Mouse (Mus musculus): ENCODE measurements at regions not wholly inside any gene's neighbourhood (a gene's known extent, or its start where the extent isn't known, plus 50 kb on each side); places are given as distances from the start of the nearest gene placed in this dataset.

DNA sequence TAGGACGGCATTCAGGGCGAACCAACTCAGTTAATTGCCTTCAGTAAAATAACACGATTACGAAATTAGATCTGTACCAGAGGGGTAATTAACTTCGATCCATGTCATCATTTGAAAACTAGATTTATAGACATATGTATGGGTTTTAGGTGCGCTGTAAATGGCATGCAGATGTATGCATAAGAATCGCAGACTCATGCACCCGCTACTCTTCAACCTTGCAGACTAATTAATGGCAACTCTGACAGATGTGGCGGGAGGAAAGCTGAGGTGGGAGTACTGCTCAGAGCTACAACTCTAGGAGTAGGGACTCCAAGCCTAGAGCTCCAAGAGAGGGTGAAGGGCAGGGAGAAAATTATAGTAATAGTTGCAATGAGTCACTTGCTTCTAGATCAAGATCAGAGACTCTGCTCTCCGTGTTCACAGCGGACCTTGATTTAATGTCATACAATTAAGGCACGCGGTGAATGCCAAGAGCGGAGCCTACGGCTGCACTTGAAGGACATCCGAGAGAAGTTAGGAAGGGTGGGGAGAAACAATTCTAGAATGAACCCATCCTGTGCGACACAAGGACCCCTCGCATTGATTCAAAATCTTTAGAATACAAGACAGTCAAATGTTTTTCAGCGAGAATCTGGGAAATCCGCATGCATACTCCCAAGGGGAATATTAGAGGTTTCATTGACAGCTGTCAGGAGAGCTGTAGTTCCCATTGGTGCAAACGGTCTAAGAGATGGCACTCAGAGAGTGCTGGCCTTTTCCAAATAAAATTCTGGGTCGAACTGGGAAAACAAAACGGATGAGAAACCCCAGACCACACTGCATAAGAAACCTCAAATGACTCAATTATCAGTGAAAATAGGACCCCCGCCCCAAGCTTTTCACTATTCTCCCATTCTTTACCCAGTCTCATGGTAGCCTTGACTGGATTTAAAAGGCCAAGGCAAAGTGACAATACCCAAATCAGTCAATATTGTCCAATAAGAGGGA, 152.6 kb upstream of the Cypt12 start:
- DNase-seq (ENCODE audit: low spot score in 2 of 2), result no peak

DNA sequence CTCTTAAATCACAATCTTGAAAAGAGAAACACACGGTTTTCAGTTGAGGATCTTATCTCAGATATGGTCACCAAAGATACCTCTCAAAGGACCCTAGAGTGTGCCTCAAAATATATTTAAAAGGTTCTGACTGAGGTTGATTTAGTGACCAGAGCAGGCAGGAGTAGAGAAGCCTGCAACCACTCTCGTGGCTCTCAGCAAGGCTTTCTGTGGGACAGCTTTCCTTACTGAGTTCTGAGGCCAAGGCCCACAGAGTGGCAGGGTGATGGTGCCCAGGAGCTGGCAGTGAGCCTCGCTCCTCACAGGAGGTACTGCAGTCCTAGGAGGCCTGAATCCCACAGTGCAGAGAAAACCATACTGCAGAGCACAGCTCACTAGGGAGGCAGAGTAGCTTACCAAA, 151.4 kb upstream of the Cypt12 start:
- DNase-seq (ENCODE audit: low spot score in 2 of 2), result no peak

DNA sequence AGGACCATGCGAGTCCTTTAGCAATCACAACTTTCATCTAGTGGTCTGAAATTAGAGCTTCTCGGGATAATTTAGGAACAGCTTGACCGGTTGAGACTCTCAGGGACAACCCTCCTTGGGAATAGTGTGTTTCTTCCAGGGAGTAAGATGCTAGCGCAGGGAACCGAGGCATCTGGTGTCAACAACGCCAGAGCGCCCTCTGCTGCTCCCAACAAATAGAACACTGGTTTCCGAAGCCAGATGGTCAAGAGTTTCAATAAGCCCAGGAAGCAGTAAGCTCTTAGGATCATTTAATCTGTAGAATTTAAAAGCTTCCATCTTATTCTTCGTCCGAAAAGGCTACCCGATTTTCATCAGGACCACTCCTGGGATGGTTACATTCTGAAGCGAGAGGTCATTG, 149.8 kb upstream of the Cypt12 start:
- peak; percentile 67 to 80 for DNase-seq (ENCODE audit: low spot score in 2 of 2)

DNA sequence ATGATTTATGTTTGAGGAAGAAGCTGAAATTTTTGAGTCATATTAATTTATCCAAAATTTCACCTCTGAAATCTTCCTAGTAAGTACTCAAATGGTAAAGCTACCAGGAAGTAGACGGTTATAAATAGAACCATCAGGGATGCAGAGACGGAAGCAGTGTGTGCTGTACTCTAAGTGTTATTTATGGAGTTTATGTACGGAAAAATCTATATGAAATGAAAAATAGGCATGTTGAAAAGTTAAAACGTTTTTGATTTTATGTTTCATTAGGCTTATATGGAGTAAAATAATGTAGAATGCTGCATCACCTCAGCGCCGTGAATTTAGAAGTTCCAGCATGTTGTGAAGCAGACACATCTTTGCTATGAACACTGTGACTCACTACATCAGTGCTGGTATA, 149.1 kb upstream of the Cypt12 start:
- no peak for DNase-seq (ENCODE audit: low spot score in 2 of 2)

DNA sequence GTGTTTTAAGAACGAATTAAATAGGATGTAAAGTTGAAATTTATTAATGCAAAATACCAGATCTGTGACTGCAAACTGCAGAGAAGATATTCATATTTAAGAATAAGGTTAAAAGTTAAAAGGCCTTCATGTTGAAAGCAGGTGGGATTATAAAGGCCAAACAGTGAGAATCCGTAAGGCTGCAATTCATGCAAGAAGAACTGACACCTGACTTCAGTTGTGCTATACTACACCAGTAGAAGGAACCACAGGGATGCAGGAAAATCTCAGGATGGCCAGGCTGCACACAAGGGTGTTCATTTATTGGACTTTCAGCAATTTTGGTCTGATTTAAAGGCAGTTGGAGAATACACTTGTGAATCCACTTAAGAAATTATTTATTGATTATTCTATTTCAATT, 147.4 kb upstream of the Cypt12 start:
- DNase-seq (ENCODE audit: low spot score in 2 of 2), result no peak

DNA sequence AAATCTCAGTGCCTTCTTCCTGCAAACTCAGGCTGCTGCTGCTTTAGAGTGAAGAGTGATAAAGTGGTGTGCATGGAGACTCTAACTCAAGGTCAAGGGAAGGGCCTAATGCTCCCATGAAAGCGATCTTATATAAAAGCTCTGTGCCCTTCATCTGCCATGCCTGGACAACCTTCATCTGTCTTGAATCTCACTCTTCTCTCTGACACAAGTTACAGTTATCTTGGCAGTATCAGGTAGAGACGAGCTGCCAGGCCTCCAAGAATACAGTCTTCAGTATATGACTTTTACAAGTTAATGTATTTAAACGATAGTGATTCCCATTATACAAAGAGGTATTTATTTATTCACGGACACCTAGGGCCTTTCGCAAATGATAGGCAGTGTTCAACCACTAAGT, 146.7 kb upstream of the Cypt12 start:
- no peak for DNase-seq (ENCODE audit: low spot score in 2 of 2)

DNA sequence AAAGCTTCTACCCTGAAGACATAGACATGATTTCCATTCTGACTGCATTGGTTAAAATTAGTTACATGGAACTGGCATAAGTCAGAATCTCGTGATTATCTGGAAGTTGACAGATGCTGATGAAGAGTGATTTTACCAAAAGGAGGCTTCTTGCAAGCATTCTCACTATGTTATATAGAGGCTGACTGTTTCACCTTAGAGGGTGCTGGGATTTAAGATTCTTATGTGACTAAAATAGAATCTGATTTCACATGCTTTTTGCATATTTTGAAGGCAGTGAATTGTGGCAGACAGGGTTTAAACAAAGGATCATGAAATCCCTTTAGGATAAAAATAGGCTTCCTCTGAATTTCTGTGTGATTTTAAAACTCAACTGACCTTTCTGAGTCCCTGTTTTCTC, 143.0 kb upstream of the Cypt12 start:
- no peak for DNase-seq (ENCODE audit: low spot score in 2 of 2)

DNA sequence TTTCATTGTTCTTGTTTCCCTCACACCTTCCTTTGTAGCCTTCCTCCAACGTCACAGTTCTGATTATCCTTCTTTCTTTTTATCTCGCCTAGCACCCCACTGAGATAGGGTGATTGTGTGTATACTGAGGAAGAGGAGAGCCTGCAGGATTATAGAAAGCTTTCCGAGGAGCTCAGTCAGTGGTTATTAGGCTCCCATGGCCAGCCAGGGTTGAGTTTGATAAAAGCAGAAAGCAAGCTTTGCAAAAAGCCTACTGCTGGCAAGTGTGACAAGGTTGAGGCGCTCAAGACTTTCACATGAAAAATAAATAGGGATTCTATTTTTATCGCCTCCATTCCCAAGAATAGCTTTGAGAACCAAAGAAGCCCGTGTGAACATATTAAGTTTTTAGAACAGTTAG, 136.9 kb upstream of the Cypt12 start:
- DNase-seq (ENCODE audit: low spot score in 2 of 2), result no peak

DNA sequence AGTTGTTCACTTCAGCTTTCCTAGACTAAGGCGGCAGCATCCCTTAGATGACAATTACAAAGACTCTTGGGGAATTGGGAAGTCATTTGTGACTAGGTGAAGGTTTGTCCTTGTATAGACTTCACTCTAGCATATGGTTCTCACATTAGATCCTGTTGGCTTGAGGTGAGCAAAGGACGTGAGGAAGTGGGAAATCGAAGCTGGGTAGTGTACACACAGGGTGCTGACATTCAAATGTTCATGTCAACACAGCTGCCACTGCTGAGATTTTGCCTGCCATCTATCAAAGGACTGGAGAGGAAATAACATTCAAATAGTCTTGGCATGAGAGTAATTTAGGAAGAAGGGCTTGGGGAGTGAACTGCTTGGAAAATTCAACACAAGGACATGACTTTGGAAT, 124.0 kb upstream of the Cypt12 start:
- no peak for DNase-seq (ENCODE audit: low spot score in 2 of 2)

DNA sequence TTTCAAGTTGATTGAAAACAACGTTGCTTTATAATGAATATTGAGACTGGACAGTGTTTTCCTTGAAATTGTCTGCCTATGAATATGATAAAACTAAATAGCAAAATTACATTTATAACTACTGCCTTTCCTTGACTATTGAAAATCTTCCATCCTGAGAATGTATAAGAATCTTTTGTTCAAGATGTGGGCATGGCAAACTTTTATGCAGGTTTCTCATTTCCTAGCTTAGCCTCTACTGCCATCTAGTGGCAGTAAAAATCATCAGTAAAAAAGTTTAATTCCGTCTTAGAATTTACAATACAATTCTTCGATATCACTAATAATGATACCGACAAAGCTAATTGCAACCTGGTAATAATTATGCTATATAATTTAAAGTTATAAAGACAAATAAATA, 123.5 kb upstream of the Cypt12 start:
- DNase-seq (ENCODE audit: low spot score in 2 of 2), result no peak

DNA sequence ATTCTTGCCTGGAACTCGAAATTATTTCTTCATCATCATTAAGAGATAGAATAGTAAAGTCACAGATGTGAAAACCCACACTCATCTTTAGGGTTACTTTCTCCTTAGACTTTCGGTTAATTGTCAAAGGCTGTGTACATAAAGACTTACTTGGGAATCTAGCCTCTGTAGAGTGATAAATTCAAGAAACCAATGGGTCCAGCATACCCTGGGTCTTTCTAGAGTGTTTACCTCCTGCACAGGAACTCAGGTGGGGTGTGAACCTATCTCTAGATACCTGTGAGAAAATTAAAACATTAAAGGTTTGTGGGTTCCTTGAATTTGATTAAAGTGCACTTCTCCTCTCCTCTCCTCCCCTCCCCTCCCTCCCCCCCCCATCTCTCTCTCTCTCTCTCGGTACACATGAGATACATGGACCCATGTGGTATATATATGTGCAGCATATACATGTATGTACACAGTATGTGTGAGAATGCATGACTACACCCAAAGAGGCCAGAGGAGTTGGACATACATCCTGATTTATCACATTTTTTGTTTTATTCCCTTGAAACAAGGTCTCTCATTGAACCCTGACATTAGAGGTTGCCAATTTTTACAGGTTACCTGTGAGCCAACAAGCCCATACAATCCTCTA, 122.8 kb upstream of the Cypt12 start:
- DNase-seq (ENCODE audit: low spot score in 2 of 2), result no peak

DNA sequence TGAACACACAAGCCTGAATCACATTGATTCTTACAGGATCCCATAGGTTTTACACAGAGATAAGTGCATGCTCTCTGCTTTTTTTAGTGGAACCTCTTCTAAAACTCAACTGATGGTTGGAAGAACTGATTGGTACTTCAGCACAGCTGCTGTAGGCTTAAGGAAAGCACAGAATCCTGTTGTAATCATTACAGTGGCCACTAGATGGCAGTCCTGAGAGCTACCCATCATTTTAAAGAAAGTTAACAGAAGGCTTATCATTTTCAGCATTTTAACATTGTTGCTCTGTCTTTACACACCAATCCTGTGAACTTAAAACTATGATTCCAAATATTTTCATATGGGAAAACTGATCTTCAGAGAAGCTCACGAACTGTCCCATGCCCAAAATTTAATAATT, 113.5 kb upstream of the Cypt12 start:
- DNase-seq (ENCODE audit: low spot score in 2 of 2), result peak; percentile 58 to 61

DNA sequence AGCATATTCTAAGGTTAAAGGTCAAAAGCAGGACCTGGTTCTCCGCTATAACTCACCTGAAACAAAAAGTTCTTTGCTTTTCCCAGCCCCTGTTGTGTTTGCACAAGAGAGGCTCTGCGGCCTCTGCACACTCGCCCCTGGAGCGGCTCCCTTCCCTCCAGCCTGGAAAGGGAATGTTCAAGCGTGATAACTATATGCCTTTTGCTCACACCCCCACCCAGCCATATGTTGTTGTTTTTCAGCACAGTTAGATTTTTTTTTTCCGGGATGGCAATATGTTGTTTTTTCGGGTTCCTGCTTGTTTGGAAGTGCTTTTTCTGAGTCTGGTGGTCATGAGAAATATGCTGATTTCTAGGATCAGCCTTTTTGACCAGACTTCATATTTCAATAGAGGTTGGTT, 100.6 kb upstream of the Cypt12 start:
- peak; percentile 16 to 18 for DNase-seq (ENCODE audit: low spot score in 2 of 2)

DNA sequence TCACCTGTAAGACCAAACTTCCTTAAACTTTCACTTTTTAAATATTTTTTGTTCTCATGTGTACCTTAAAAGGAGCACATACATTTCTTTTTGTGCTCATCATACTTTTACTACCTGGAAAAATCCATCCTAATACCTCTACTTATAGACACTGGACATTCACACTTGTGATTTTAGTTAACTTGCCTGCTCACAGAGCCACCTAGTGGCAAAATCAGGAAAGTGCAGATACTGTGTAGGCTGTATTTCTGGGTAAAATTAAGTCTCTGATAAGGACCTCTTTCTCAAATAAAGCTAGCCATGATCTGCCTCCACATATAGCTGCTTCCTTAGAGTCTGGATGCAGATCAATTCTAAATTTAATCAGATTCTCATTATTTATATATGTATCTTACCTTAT, 100.0 kb upstream of the Cypt12 start:
- no peak for DNase-seq (ENCODE audit: low spot score in 2 of 2)

DNA sequence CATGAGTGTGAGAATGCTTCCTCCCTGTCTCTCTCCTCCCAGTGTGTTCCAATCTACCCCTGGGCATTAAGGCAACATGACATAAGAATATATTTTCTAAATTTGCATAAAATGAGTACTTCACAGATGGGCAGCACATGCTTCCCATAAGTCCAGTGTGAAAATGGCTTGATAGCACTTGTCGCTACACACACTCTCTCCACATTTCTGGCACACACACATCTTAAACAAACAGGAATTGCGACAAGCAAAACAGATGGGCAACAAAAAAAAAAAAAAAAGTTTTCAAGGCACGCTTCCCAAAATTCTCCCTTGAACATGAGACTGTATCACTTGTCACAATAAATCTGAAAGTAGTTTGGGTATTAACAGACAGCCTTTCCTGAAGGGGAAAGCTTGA, 85.8 kb upstream of the Cypt12 start:
- no peak for DNase-seq (ENCODE audit: low spot score in 2 of 2)

DNA sequence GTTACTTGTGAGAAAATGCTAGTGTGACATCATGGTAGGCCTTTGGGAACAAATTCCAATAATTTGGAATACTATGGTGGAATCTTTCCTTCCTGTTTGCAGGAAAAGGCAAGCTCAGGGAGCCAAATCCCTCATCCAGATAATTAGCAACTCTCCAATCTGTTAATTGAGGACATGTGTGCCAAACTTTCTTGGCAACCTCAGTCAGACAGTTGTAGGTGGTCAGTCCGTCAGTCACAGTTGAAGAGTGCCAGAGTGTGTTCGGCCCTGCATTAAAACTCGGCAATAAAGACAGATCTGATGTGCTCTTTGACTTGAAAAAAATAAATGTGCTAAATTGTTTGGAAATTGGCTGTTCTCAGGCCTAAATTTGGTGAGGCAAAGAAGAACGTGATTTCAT, 83.1 kb upstream of the Cypt12 start:
- no peak for DNase-seq (ENCODE audit: low spot score in 2 of 2)

DNA sequence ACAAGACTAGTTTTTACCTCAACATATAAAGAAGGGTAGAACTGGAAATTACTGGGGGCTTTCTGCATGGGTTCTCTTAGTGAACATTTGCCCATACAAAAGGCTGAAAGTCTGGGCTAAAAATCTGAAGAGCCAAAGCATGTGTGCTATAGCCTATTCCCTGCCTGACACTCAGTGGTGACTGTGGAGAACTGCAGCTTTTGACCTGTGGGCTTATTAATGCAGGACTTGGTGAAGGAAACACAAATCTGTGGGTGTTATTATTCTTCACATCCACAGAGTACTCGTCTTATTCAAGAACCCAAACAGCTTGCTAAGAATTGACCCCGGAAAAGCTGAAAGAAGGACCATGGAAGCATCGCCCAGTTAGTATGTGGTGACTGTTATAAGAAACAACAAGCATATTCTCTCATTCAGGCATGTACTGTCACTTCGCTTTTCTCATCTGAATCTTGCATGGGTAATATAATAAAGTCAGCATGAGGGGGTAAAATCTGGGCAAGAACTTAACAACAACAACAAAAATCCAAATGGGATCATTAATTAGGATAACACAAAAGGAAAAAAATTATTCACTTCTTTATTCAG, 77.2 kb upstream of the Cypt12 start:
- DNase-seq (ENCODE audit: low spot score in 2 of 2), result peak; percentile 2 to 3

DNA sequence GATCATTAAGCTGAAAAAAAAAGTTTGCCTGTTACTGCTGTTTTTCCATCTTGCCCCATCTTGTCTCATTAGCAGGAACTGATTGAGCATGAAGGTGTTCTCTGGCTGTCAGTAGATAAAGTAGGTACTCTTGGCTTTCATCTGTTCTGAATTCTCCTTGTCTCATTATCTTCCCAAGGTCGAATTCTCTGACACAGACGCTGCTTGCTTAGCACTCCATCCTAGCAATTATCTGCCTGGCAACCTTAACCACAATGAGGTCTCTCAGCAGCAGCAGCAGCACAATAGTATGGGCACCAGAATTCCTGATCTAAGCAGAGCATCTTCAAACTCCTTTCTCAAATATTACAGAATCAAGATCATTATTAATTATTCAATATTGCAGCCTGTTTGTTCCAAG, 52.3 kb upstream of the Cypt12 start:
- DNase-seq (ENCODE audit: low spot score in 2 of 2), result no peak

DNA sequence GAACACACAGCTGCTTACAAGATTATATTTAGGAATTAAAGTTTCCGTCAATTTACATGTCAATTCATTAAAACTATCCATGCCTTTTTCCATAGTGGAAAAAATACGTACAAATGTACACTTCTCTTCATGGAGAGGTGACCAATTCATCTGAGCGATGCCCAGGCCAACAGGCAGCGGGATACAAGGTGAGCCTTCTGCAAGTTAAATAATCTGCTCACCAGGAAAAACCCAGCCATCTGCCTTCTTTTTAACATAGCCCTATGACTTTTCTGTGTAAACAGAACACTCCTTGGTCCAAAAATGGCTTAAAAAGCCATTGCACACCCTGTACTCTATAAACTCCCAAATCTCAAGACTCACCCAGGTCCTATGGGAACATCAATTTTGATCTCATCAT, 51.5 kb upstream of the Cypt12 start:
- no peak for DNase-seq (ENCODE audit: low spot score in 2 of 2)

Data from right cerebral cortex, postnatal 36 days (tissue).